ENCODE assay signal across 19 mouse cellular contexts in genomic region chr13:69588263-69588662, GRCm38 (mm10).
"Had no signal": no experiment of that assay in that cellular context is flagged by ENCODE, and none has a peak within 500 bp of the region (broad histone marks: within the 10 kb centered on the region; RNA-seq: fewer than 3 reads in every experiment).

No protein-coding gene starts in this region.

- H3K4me3 ChIP-seq: lung, embryonic 15.5 days; midbrain, embryonic 10.5 days; midbrain, embryonic 12.5 days; myocyte; neural tube, embryonic 13.5 days; neural tube, embryonic 15.5 days had no signal

- H3K27me3 ChIP-seq: lung, embryonic 15.5 days; midbrain, embryonic 12.5 days; neural tube, embryonic 13.5 days; neural tube, embryonic 15.5 days had no signal

- H3K27ac ChIP-seq: lung, embryonic 15.5 days; midbrain, embryonic 10.5 days; midbrain, embryonic 12.5 days; neural tube, embryonic 13.5 days; neural tube, embryonic 15.5 days had no signal

- H3K4me2 ChIP-seq: lung, embryonic 15.5 days; midbrain, embryonic 12.5 days; neural tube, embryonic 13.5 days; neural tube, embryonic 15.5 days had no signal

- DNase-seq: lung, adult 2 months; lung, postnatal 10 days; lung, postnatal 4 days; midbrain, embryonic 14.5 days; retina, postnatal 1 day; right cerebral cortex, adult 18-20 months; right cerebral cortex, postnatal 25 days; right cerebral cortex, postnatal 4 days; spleen, adult 18-20 months; thymus, adult 18-20 months; thymus, postnatal 14 days; thymus, postnatal 36 days had no signal

- ATAC-seq: midbrain, embryonic 16.5 days had no signal

- H3K36me3 ChIP-seq: lung, embryonic 15.5 days; midbrain, embryonic 12.5 days; neural tube, embryonic 13.5 days; neural tube, embryonic 15.5 days had no signal

- H3K9ac ChIP-seq: lung, embryonic 15.5 days; midbrain, embryonic 12.5 days; neural tube, embryonic 13.5 days; neural tube, embryonic 15.5 days had no signal

- H3K4me1 ChIP-seq: lung, embryonic 15.5 days; midbrain, embryonic 12.5 days; neural tube, embryonic 13.5 days; neural tube, embryonic 15.5 days had no signal

- H3K9me3 ChIP-seq: lung, embryonic 15.5 days; midbrain, embryonic 10.5 days; midbrain, embryonic 12.5 days; neural tube, embryonic 13.5 days; neural tube, embryonic 15.5 days had no signal
